Mouse (Mus musculus) cerebellum, postnatal 36 days (tissue): ENCODE results near the gene A530016L24Rik.

Source experiments
- DNase-seq, 2 experiments: peaks; one replicate each; pipeline ENCODE4 v3.0.0; 2021 to 2022; ENCODE audit warnings: mixed read lengths in 2 of 2

The A530016L24Rik gene

GRCm38 (mm10) chr12:112489134-112489533 lies at the start of gene A530016L24Rik:
Gene A530016L24Rik (plus strand): TSS chr12:112489448.
- no peak for DNase-seq

- DNase-seq, result no peak
These were observed 49.3 kb upstream of the A530016L24Rik start for GRCm38 (mm10) chr12:112439993-112440392.

GRCm38 (mm10) chr12:112449144-112449827 lies 40.0 kb upstream of the A530016L24Rik start:
- DNase-seq, result no peak

- peak; percentile 26 to 33 for DNase-seq
These were observed 39.4 kb upstream of the A530016L24Rik start for GRCm38 (mm10) chr12:112449828-112450180.

GRCm38 (mm10) chr12:112450883-112451282 lies 38.4 kb upstream of the A530016L24Rik start:
- DNase-seq, result peak; percentile 45 to 47

DNA sequence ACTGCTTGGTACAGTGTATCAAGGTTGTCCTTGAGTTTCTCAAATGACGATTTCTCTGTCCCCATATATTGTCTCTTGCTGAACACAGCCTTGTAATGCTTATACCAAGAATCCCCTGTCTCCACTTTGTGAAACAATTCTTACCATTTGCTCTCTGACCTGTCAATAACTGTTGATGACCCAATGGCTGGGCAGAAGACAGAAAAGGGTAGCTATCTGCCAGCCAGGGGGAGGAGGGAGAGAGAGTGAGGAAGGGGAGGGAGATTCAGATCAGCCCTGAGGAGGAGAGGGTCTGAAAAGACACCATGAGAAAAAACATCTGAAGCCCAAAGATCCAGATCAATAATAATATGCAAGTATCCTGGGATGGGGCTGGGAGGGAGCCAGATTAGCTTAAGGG lies 37.9 kb upstream of the A530016L24Rik start:
- DNase-seq, result no peak

- DNase-seq, result no peak
These were observed 37.4 kb upstream of the A530016L24Rik start for GRCm38 (mm10) chr12:112451826-112452225.

DNA sequence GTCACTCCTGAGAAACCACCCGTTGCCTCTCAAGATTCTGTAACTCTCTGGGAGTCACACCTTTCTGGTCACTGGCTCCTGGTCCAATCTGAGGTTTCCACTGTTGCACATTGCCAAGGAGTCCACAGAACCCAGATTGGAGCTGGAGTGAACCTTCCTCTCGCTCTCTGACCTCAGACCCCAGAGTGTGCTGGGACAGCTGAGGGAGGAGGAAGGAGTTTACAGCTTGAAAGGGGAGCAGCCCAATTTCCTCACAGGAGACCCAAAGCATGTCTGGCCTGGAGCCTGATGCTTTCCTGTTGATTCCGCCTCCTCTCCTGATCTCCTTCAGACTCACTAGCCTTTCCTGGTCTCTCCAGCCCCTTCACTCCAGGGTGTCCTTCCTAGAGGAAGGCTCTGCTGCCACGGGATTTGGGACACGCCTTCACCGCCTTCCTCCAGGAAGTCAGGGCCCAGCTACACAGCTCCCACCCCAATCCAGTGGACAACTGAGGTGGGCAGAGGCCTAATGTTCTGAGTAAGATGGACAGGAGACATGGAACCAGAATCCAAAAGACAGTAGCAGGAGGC lies 33.0 kb upstream of the A530016L24Rik start:
- DNase-seq, result no peak

- DNase-seq, result peak in 1 of 2 experiments; percentile 20
These were observed 31.4 kb upstream of the A530016L24Rik start for GRCm38 (mm10) chr12:112457839-112458238.

GRCm38 (mm10) chr12:112462423-112462822 lies 26.8 kb upstream of the A530016L24Rik start:
- DNase-seq, result no peak

DNA sequence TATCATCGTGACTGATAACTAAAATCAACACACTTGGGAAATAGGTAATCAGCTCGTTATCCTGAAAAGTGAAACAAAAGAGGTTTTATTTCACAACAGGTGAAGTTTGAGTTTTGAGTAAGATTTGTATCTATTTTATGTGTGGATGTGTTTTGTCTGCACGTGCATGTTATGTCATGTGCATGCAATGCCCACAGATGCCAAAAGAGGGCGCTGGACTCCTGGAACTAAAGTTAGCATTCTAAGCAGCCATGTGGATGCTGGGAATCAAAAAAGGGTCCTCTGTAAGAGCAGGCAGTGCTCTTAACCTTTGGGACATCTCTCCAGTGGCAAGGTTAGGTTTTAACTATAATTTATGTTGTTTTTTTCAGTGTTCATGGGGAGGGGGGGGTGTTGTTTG lies 26.0 kb upstream of the A530016L24Rik start:
- DNase-seq, result no peak

DNA sequence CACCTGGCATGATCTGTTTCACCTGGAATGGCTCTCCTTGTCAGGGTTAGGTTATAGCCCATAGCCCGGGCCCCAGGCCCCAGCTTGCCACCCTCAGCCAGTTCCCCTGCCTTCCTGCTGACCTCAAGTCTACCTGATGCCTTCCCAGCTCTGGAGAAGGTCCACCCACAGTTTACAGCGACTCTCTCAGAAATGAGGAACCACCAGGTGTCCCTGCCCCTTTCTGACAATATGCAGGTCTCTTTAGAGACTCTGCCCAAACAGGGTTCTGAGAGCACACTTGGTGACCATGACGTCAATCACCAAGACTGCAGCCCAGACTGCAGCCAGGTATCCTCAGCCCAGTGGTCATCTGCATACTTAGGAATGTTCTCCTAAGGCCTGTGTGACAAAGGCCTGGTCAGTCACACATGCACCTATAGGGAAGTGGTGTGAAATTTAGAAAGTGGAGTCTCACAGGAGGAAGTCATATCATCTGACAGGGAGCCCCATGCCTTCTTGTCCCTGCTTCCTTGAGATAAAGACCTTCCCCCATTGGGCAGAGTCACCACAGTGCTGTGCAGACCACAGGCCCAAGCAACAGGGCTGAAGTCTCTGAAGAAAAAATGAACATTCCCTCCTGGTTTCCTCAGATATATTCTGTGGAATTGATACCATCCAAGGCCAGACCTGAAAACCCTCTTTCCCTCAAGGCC lies 25.4 kb upstream of the A530016L24Rik start:
- DNase-seq, result no peak

DNA sequence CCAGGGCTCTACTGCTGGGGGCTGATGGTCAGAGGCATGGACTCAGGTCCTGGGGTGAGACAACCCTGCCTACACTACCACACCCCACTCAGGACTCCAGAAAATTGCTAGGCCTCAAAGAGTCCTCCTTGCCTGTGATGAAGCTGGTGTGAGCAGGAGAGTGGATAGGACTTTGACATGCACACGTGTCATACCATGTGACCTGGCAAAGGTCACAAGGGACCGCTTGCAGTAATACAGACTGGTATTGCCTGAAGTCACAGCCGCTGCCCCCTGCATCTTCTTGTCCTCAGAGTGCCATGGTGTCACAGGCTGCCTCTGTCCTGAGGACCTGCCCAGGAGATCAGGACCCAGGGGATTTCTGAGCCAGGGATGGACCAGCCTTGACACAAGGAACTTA lies 24.7 kb upstream of the A530016L24Rik start:
- no peak for DNase-seq

DNA sequence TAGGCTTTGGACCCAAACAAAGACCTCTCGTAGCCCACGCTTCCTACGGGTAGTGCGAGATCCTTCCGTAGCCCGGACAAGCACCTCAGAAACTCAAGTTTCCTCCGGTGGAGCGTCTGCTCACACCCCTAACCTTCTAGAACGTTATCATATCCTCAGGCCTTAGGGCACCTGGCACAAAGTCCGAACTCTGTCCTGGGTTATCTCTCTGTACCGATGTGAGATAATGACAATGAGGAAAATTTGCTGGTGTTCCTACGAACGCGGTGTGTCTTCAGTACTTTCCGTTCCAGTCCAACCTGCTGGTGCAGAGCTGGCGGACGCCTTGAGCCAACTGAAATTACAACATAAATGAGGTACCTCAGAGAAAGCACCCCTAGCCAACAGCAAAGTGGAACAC lies 23.3 kb upstream of the A530016L24Rik start:
- DNase-seq, result no peak

DNA sequence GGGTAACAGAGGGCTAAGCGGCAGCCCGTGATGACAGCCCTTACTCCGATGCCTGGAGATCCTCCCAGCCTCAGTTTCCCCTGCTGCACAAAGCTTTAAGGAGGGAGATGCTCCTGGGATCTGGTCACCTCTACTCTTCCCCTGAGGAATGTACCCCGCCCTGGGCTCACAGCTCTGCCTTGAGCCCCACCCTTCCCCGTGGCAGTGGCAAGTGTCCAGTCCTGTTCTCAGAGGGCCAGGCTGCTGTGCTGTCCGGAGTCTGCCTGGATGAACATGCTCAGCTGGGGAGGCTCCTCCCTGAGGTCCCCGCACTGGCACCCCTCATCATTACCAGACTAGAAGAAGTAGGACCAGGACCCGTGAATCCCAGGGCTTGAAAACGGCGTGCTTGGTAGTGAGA lies 21.9 kb upstream of the A530016L24Rik start:
- DNase-seq, result no peak

- no peak for DNase-seq
These were observed 19.9 kb upstream of the A530016L24Rik start for GRCm38 (mm10) chr12:112469393-112469792.

DNA sequence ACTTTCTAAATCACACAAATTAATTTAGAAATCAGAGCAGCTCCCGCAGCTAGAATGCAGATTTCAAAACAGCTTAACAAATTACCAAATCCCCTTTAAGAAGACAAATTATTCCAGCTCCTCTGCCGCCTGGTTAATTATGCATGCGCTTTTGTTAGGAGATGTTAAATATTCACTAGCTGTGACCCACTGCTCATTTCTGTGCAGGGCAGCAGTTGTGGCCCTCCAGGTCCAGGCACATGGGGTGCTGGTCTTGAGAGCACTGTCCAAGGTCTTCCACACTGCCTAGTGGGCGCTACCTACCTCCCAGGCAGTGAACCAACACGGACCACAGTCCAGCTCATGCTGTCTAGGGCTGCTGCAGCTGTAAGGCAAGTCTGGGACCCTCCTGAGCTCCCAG lies 19.0 kb upstream of the A530016L24Rik start:
- DNase-seq, result no peak

GRCm38 (mm10) chr12:112473777-112474176 lies 15.5 kb upstream of the A530016L24Rik start:
- DNase-seq, result peak; percentile 81 to 83

DNA sequence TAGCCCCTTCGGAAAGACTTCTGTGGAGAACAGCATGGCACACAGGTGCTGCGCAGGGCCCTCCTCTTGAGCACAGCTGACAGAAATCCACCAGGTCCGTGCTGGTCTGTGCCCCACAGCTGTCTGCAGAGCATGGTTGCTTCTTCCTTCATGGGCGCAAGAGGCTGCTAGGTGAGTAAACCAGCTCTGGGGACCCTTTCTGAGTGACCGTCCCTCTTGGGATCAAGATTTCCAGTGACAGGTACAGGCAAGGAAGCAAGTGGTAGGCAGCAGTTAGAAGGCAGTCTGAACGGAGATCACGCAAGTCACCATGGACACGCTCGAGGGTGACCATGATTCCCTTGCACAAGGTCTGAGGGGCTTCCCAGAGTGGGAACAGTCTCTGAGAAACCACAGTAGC lies 287 bp downstream of the A530016L24Rik start:
- no peak for DNase-seq

GRCm38 (mm10) chr12:112490444-112490939 lies 1.2 kb downstream of the A530016L24Rik start:
- DNase-seq, result no peak

GRCm38 (mm10) chr12:112496136-112496535 lies 6.9 kb downstream of the A530016L24Rik start:
- DNase-seq, result no peak

GRCm38 (mm10) chr12:112497731-112498130 lies 8.5 kb downstream of the A530016L24Rik start:
- no peak for DNase-seq

GRCm38 (mm10) chr12:112498683-112499082 lies 9.4 kb downstream of the A530016L24Rik start:
- no peak for DNase-seq
